Mouse (Mus musculus) thymus, adult 2 months (tissue): ENCODE measurements around the gene 4932438H23Rik.

Experiments
- CTCF ChIP-seq: fragments of 200-500 bp; IDR thresholded peaks from 2 replicates; pipeline ENCODE4 v1.5.1; 2012; ENCODE audit warnings: mild to moderate bottlenecking, control low read depth, low read length, moderate library complexity, borderline replicate concordance; ENCODE audit not compliant: control insufficient read depth, poor library complexity, insufficient read depth; ENCODE audit errors: extremely low read depth
- POLR2A ChIP-seq: fragments of 200-500 bp; IDR thresholded peaks from 2 replicates; pipeline ENCODE4 v1.6.1; 2012; ENCODE audit warnings: mild to moderate bottlenecking, low read length, control low read depth, moderate library complexity; ENCODE audit not compliant: control insufficient read depth, poor library complexity, insufficient read depth; ENCODE audit errors: extremely low read depth

DNA sequence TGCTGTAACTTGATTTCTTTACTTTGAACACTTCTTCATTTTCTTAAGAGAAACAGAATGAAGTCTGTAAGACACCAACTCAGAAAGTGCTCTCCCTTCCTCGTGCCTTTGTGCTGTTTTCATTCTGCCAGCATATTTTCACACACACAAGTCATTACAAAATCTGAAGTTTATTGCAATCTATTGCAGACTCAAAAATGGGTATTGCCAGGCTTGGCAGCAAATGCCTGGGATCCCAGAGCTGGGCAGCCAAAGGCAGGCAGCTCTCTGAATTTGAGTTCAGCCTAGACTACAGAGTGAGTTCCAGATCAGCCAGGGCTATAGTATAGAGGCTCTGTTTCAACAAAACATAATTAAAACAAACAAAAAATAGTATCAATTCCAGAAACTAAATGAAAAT is 52.3 kb downstream of the 4932438H23Rik start:
- TF ChIP-seq POLR2A (no peak), CTCF (no peak)
